Mouse (Mus musculus) liver, embryonic 16.5 days (tissue): ENCODE results near the gene Ccdc169. TPM values are rescaled to one million over a fixed set of nuclear protein-coding genes. Genes with fewer than 3 reads are reported as not detected.

ENCODE experiments used
- ATAC-seq: fragments of 200-750 bp; cut with Nextera tagmentation; 2 replicates; pipeline ENCODE4 v1.8.0; 2017; ENCODE audit warnings: low read depth, mild to moderate bottlenecking, moderate number of reproducible peaks, moderate library complexity
- H3K27ac ChIP-seq: fragments of 300-500 bp; sonication (generic); 2 replicates; pipeline ENCODE4 v1.5.1; 2014; ENCODE audit warnings: mild to moderate bottlenecking, low read length
- H3K27me3 ChIP-seq: fragments of 300-500 bp; sonication (generic); 2 replicates; pipeline ENCODE4 v1.6.1; 2014; ENCODE audit warnings: low read depth, low read length, mixed read lengths; ENCODE audit not compliant: control insufficient read depth, insufficient read depth
- H3K36me3 ChIP-seq: fragments of 300-500 bp; sonication (generic); 2 replicates; pipeline ENCODE4 v1.6.1; 2014; ENCODE audit warnings: mild to moderate bottlenecking; ENCODE audit not compliant: control insufficient read depth, insufficient read depth
- H3K4me1 ChIP-seq: fragments of 300-500 bp; sonication (generic); 2 replicates; pipeline ENCODE4 v1.6.1; 2014; ENCODE audit warnings: low read depth, low read length, mixed read lengths; ENCODE audit not compliant: control insufficient read depth
- H3K4me2 ChIP-seq: fragments of 300-500 bp; sonication (generic); 2 replicates; pipeline ENCODE4 v1.6.1; 2014; ENCODE audit warnings: low read depth, low read length, mixed read lengths
- H3K4me3 ChIP-seq: fragments of 300-500 bp; sonication (generic); 2 replicates; pipeline ENCODE4 v1.5.1; 2014; ENCODE audit warnings: low read depth, mild to moderate bottlenecking, low read length
- H3K9ac ChIP-seq: fragments of 300-500 bp; sonication (generic); 2 replicates; pipeline ENCODE4 v1.6.1; 2014; ENCODE audit warnings: low read depth, low read length
- H3K9me3 ChIP-seq: fragments of 300-500 bp; sonication (generic); replicated peaks from 2 replicates; pipeline ENCODE4 v1.6.1; 2016; ENCODE audit warnings: low read length; ENCODE audit not compliant: control insufficient read depth
- WGBS: fragments of 180-500 bp; shearing (Covaris S2); extraction: QIAGEN DNeasy Blood & Tissue Kit; methylation state at CpG from one replicate; pipeline ENCODE4 v1.1.7; 2014; ENCODE audit not compliant: insufficient replicate concordance; 5-methylcytosine and 5-hydroxymethylcytosine counted together
- polyA plus RNA-seq: library from polyadenylated mRNA; unstranded; fragments of >200 nt; fragmentation: Nextera tagmentation; extraction: Ambion mirVana; gene quantifications from 2 replicates; pipeline ENCODE4 v1.2.1, GENCODE M21; 2015

The Ccdc169 gene
- polyA plus RNA-seq, 1 experiment from 2014 or later, result not detected

- 0 out of 2 replicates have a peak, but pooled peaks cover 2% of the 10 kb centered on the region for H3K36me3 ChIP-seq
- H3K4me1 ChIP-seq, result no peaks in the 10 kb centered on the region
- no peaks in the 10 kb centered on the region for H3K27me3 ChIP-seq
- no peak overlapping the region for H3K9ac ChIP-seq
- H3K4me3 ChIP-seq, result no peak overlapping the region
- H3K9me3 ChIP-seq, result no peaks in the 10 kb centered on the region
- H3K27ac ChIP-seq, result no peak overlapping the region
- 84% methylated on average over 12 of the region's 12 CpGs for WGBS
- no peak overlapping the region for H3K4me2 ChIP-seq
- no peak for ATAC-seq
Observed at GRCm38 (mm10) chr3:55139837-55140236, 2.7 kb downstream of the Ccdc169 start.

GRCm38 (mm10) chr3:55141401-55141800 lies 4.3 kb downstream of the Ccdc169 start:
- Histone ChIP-seq H3K4me1 (no peaks in the 10 kb centered on the region), H3K9ac (no peak overlapping the region), H3K27ac (no peak overlapping the region), H3K4me3 (no peak overlapping the region), H3K36me3 (no peaks in the 10 kb centered on the region), H3K4me2 (no peak overlapping the region), H3K27me3 (no peaks in the 10 kb centered on the region), H3K9me3 (no peaks in the 10 kb centered on the region)
- 43% methylated on average over 2 of the region's 2 CpGs for WGBS
- ATAC-seq, result no peak

- Histone ChIP-seq H3K27me3 (no peaks in the 10 kb centered on the region), H3K36me3 (no peaks in the 10 kb centered on the region), H3K4me3 (no peak overlapping the region), H3K27ac (no peak overlapping the region), H3K4me1 (no peaks in the 10 kb centered on the region), H3K4me2 (no peak overlapping the region), H3K9ac (no peak overlapping the region), H3K9me3 (no peaks in the 10 kb centered on the region)
- WGBS, result 63% methylated on average over 4 of the region's 4 CpGs
- ATAC-seq, result no peak
Observed at GRCm38 (mm10) chr3:55144916-55145315, 7.8 kb downstream of the Ccdc169 start.

- WGBS, result 52% methylated on average over 6 of the region's 6 CpGs
- H3K9ac ChIP-seq, result no peak overlapping the region
- no peak for ATAC-seq
Observed at GRCm38 (mm10) chr3:55146441-55146840, 9.3 kb downstream of the Ccdc169 start.

DNA sequence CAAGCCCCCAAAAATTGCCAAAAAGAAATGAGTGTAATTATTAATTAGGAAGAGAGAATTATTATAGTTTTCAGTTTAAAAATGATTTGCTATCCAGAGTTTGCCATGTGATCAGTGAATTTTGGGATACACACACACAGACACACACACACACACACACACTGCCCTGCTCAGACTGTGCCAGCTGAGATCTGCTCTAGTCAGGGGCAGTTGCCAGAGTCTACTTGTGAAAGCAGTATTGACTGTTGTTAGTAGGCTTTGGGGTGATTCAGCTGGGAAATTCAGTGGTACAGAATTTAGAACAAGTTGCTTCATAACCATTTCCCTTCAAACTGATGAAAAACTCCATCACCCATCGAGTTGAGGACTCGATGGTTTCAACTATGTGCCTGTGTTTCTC lies 10.0 kb downstream of the Ccdc169 start:
- no peaks in the 10 kb centered on the region for H3K4me1 ChIP-seq
- ATAC-seq, result no peak
- H3K9ac ChIP-seq, result no peak overlapping the region
- 60% methylated on average over 2 of the region's 2 CpGs for WGBS
- H3K9me3 ChIP-seq, result no peaks in the 10 kb centered on the region
- no peak overlapping the region for H3K4me3 ChIP-seq
- H3K27me3 ChIP-seq, result no peaks in the 10 kb centered on the region
- no peak overlapping the region for H3K27ac ChIP-seq
- no peaks in the 10 kb centered on the region for H3K36me3 ChIP-seq
- no peak overlapping the region for H3K4me2 ChIP-seq

More at GRCm38 (mm10) chr3:55146441-55146840, 9.3 kb downstream of the Ccdc169 start:
- Histone ChIP-seq H3K36me3 (no peaks in the 10 kb centered on the region), H3K4me1 (no peaks in the 10 kb centered on the region), H3K27ac (no peak overlapping the region), H3K9me3 (no peaks in the 10 kb centered on the region), H3K27me3 (no peaks in the 10 kb centered on the region), H3K4me2 (no peak overlapping the region), H3K4me3 (no peak overlapping the region)

DNA sequence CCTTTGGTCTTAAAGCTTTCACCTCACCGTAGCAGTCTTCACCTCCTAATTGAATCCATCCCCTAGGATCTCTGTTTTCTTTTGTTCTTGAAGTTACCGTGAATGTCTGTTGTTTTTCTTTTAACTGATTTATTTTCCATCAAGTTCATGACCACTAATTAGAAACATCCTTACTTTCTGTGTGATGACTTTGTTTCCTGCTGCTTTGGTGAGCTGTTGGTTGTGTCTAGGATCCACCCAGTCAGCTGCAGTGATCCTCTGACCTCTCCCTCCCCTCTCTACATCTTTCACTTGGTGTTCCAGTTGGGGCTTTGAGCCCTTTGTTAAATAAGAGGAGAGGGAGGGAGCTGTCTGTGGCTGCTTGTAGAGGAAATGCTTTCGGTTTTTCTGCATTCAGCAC lies 11.0 kb downstream of the Ccdc169 start:
- WGBS, result 43% methylated on average over 3 of the region's 3 CpGs
- no peak for ATAC-seq
- Histone ChIP-seq H3K4me1 (no peaks in the 10 kb centered on the region), H3K4me3 (no peak overlapping the region), H3K27ac (no peak overlapping the region), H3K4me2 (no peak overlapping the region), H3K9me3 (no peaks in the 10 kb centered on the region), H3K27me3 (no peaks in the 10 kb centered on the region), H3K9ac (no peak overlapping the region), H3K36me3 (no peaks in the 10 kb centered on the region)

GRCm38 (mm10) chr3:55151656-55152433 lies 14.7 kb downstream of the Ccdc169 start:
- no peaks in the 10 kb centered on the region for H3K4me1 ChIP-seq
- 38% methylated on average over 7 of the region's 7 CpGs for WGBS
- ATAC-seq, result no peak
- no peaks in the 10 kb centered on the region for H3K9me3 ChIP-seq
- H3K27ac ChIP-seq, result no peak overlapping the region
- no peak overlapping the region for H3K9ac ChIP-seq
- no peaks in the 10 kb centered on the region for H3K27me3 ChIP-seq
- no peaks in the 10 kb centered on the region for H3K36me3 ChIP-seq
- H3K4me2 ChIP-seq, result no peak overlapping the region
- no peak overlapping the region for H3K4me3 ChIP-seq

DNA sequence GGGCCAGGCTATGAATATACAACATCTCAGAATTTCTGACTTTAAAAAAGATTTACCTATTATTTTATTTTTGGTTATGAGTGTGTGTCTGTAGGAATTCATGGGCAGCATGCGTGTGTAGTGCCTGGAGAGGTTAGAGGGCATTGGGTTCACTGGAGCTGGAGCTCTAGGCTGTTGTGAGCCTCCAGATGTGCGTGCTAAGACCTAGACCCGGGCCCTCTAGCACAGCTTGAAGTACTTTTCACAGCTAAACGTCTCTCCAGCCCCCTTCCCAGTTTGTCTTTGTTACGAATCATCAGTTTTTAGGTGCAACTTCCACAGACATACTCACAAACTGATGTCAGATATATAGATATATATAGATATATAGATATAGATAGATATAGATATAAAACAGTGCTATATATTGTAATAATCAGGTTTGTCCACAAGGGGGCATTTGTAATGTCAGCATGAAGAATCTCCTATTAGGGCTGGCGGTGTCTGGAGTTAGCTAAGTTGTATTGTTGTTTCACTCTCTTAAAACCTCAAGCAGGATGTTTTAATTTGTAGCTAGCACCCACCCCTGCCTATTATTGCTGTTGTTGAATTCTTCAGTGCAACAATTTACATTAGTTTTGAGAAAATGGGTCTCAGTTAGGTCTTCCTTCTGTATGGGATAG lies 15.7 kb downstream of the Ccdc169 start:
- 49% methylated on average over 6 of the region's 6 CpGs for WGBS
- H3K4me1 ChIP-seq, result no peaks in the 10 kb centered on the region

GRCm38 (mm10) chr3:55154163-55154562 lies 17.0 kb downstream of the Ccdc169 start:
- Histone ChIP-seq H3K9me3 (no peaks in the 10 kb centered on the region), H3K36me3 (no peaks in the 10 kb centered on the region), H3K4me1 (no peaks in the 10 kb centered on the region), H3K27me3 (no peaks in the 10 kb centered on the region), H3K4me3 (no peak overlapping the region), H3K27ac (no peak overlapping the region), H3K4me2 (no peak overlapping the region), H3K9ac (no peak overlapping the region)
- no peak for ATAC-seq
- 68% methylated on average over 7 of the region's 7 CpGs for WGBS

More for the DNA sequence above, 15.7 kb downstream of the Ccdc169 start:
- H3K4me2 ChIP-seq, result no peak overlapping the region
- no peaks in the 10 kb centered on the region for H3K9me3 ChIP-seq
- no peak overlapping the region for H3K4me3 ChIP-seq
- no peak for ATAC-seq
- H3K9ac ChIP-seq, result no peak overlapping the region
- no peak overlapping the region for H3K27ac ChIP-seq
- H3K36me3 ChIP-seq, result no peaks in the 10 kb centered on the region
- no peaks in the 10 kb centered on the region for H3K27me3 ChIP-seq
